Mouse (Mus musculus): Measurements from ENCODE around the gene Grik5. TPM values are rescaled to one million over a fixed set of nuclear protein-coding genes. Genes with fewer than 3 reads are reported as not detected.
A peak's percentile ranks its signal among the peaks of the same experiment; 100 is the strongest.

The Grik5 gene
- total and polyA plus RNA-seq, 2 experiments from 2014 or later, result 14.8 to 142 TPM

- H3K9me3 ChIP-seq (ENCODE audit: low read length), result no peaks in the 10 kb centered on the region
- H3K36me3 ChIP-seq (ENCODE audit: insufficient read depth, low read length), result no peaks in the 10 kb centered on the region
- DNase-seq (ENCODE audit: low spot score) (no peak), ATAC-seq (no peak)
- no peak overlapping the region for H3K4me2 ChIP-seq (ENCODE audit: low read depth, low read length)
- H3K27me3 ChIP-seq (ENCODE audit: insufficient read depth, low read length), result no peaks in the 10 kb centered on the region
- TF ChIP-seq CTCF (IDR thresholded peaks at IDR 0.05; ENCODE audit: low read depth), result no peak
- WGBS, result 97% methylated on average over 3 of the region's 3 CpGs
- no peak overlapping the region for H3K9ac ChIP-seq (replicated peaks; ENCODE audit: low read length)
- no peak overlapping the region for H3K4me3 ChIP-seq (ENCODE audit: low read length)
- no peaks in the 10 kb centered on the region for H3K4me1 ChIP-seq (ENCODE audit: insufficient read depth, low read length)
- H3K27ac ChIP-seq, result no peak overlapping the region
Measured at GRCm38 (mm10) chr7:24970341-24970740, 101.8 kb downstream of the Grik5 start.

- TF ChIP-seq CTCF (IDR thresholded peaks at IDR 0.05; ENCODE audit: low read depth), result peak; percentile 30; the same call in 1 of the 2 replicates
- no peak for ATAC-seq
- Histone ChIP-seq H3K27me3 (ENCODE audit: insufficient read depth, low read length) (no peaks in the 10 kb centered on the region), H3K36me3 (ENCODE audit: insufficient read depth, low read length) (no peaks in the 10 kb centered on the region), H3K27ac (no peak overlapping the region), H3K4me1 (ENCODE audit: insufficient read depth, low read length) (no peaks in the 10 kb centered on the region), H3K4me2 (ENCODE audit: low read depth, low read length) (no peak overlapping the region), H3K9me3 (ENCODE audit: low read length) (no peaks in the 10 kb centered on the region), H3K4me3 (ENCODE audit: low read length) (no peak overlapping the region), H3K9ac (replicated peaks; ENCODE audit: low read length) (no peak overlapping the region)
- peak; percentile 47 for DNase-seq (ENCODE audit: low spot score)
- 54% methylated on average over 11 of the region's 12 CpGs for WGBS
Measured at GRCm38 (mm10) chr7:24969805-24970204, 102.3 kb downstream of the Grik5 start.

DNA sequence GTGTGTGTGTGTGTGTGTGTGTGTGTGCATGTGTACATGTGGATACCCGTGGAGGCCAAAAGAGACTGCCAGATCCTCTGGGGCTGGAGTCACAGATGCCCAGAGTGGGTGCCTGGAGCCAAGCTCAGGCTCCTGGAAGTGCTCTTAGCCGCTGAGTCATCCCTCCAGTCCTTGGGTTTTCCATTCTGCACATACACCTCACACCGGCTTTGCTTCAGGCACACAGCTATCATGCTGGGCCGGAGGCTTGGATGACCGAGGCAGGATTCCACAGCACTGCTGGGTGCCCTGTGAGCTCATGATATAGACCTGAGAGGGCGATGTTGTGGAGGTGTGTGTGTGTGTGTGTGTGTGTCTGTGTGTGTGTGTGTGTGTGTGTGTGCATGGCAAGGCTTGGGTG lies 103.7 kb downstream of the Grik5 start:
- no peak overlapping the region for H3K4me2 ChIP-seq (ENCODE audit: low read depth, low read length)
- no peak overlapping the region for H3K9ac ChIP-seq (replicated peaks; ENCODE audit: low read length)
- no peak for DNase-seq (ENCODE audit: low spot score)
- no peaks in the 10 kb centered on the region for H3K4me1 ChIP-seq (ENCODE audit: insufficient read depth, low read length)
- TF ChIP-seq CTCF (IDR thresholded peaks at IDR 0.05; ENCODE audit: low read depth), result no peak
- 73% methylated on average over 6 of the region's 6 CpGs for WGBS
- H3K9me3 ChIP-seq (ENCODE audit: low read length), result no peaks in the 10 kb centered on the region
- no peaks in the 10 kb centered on the region for H3K36me3 ChIP-seq (ENCODE audit: insufficient read depth, low read length)
- no peak overlapping the region for H3K27ac ChIP-seq
- H3K27me3 ChIP-seq (ENCODE audit: insufficient read depth, low read length), result no peaks in the 10 kb centered on the region
- no peak for ATAC-seq
- H3K4me3 ChIP-seq (ENCODE audit: low read length), result no peak overlapping the region

DNA sequence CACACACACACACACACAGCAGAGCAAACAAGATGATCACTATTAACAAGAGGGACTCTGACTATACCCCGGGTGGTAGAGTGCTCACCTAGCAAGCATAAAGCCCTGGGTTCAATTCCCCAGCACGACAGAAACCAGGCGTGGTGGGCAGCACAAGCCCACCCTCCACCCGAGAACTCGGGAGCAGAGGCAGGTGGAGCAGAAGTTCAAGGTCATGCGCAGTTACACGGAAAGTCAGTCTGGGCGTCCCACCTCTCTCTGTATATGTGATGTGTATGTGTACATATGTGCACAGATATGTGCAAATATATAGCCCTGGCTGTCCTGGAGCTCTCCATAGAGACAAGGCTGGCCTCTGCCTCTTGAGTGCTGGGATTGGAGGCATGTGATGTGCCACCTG lies 104.2 kb downstream of the Grik5 start:
- Histone ChIP-seq H3K27ac (no peak overlapping the region), H3K9me3 (ENCODE audit: low read length) (no peaks in the 10 kb centered on the region), H3K4me2 (ENCODE audit: low read depth, low read length) (no peak overlapping the region), H3K4me3 (ENCODE audit: low read length) (no peak overlapping the region), H3K9ac (replicated peaks; ENCODE audit: low read length) (no peak overlapping the region), H3K4me1 (ENCODE audit: insufficient read depth, low read length) (no peaks in the 10 kb centered on the region), H3K27me3 (ENCODE audit: insufficient read depth, low read length) (no peaks in the 10 kb centered on the region), H3K36me3 (ENCODE audit: insufficient read depth, low read length) (no peaks in the 10 kb centered on the region)
- WGBS, result 88% methylated on average over 8 of the region's 8 CpGs
- no peak for TF ChIP-seq CTCF (IDR thresholded peaks at IDR 0.05; ENCODE audit: low read depth)
- no peak for DNase-seq (ENCODE audit: low spot score)
- ATAC-seq, result no peak

- Histone ChIP-seq H3K36me3 (ENCODE audit: insufficient read depth, low read length) (no peaks in the 10 kb centered on the region), H3K9me3 (ENCODE audit: low read length) (no peaks in the 10 kb centered on the region), H3K27me3 (ENCODE audit: insufficient read depth, low read length) (no peaks in the 10 kb centered on the region), H3K4me3 (ENCODE audit: low read length) (no peak overlapping the region), H3K27ac (no peak overlapping the region), H3K4me2 (ENCODE audit: low read depth, low read length) (no peak overlapping the region), H3K9ac (replicated peaks; ENCODE audit: low read length) (no peak overlapping the region), H3K4me1 (ENCODE audit: insufficient read depth, low read length) (no peaks in the 10 kb centered on the region)
- WGBS, result 14% methylated on average over 5 of the region's 5 CpGs
- DNase-seq (ENCODE audit: low spot score) (peak; percentile 86), ATAC-seq (0 out of 2 replicates have a peak, but pooled peaks have one; percentile 51)
- TF ChIP-seq CTCF (IDR thresholded peaks at IDR 0.05; ENCODE audit: low read depth), result peak; percentile 81
Measured at GRCm38 (mm10) chr7:24964897-24965535, 107.1 kb downstream of the Grik5 start.

DNA sequence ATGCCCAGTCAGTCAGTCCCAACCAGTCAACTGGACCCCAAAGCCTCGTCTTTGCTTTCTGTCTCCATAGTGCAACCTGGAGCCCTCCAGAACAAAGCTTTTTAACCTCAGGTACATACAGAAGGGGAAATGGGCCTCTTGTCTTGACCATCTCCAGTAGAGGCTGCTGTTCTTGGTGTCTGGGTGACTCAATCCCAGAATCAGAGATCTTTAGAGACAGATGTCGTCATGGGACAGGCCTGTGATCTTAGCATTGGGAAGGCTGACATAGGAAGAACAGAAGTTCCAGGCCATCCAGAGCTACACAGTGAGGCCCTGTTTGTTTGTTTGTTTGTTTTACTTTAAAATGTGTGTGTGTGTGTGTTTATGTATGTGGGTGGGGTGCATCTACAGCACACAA lies 107.9 kb downstream of the Grik5 start:
- Histone ChIP-seq H3K36me3 (ENCODE audit: insufficient read depth, low read length) (no peaks in the 10 kb centered on the region), H3K4me1 (ENCODE audit: insufficient read depth, low read length) (no peaks in the 10 kb centered on the region), H3K27ac (no peak overlapping the region), H3K4me2 (ENCODE audit: low read depth, low read length) (no peak overlapping the region), H3K9me3 (ENCODE audit: low read length) (no peaks in the 10 kb centered on the region), H3K4me3 (ENCODE audit: low read length) (no peak overlapping the region), H3K9ac (replicated peaks; ENCODE audit: low read length) (no peak overlapping the region), H3K27me3 (ENCODE audit: insufficient read depth, low read length) (no peaks in the 10 kb centered on the region)
- no peak for DNase-seq (ENCODE audit: low spot score)
- 74% methylated on average over 2 of the region's 2 CpGs for WGBS
- no peak for ATAC-seq
- no peak for TF ChIP-seq CTCF (IDR thresholded peaks at IDR 0.05; ENCODE audit: low read depth)

Small RNAs within 50 kb of the gene (microRNA-seq; reads per million reads assigned to microRNA genes)
- gene Mir6537 (0 to 0.35 reads per million in 2 experiments), gene Mir7046 (0.36 to 1.4 reads per million in 2 experiments), gene Mir7047 (3.3 to 3.9 reads per million in 2 experiments)

Other genes starting within 250 kb of the Grik5 start
- 0.79 and 2.5 TPM in 2 replicates for gene Gm9844, start 210.1 kb downstream of the Grik5 start, total RNA-seq (2014; rRNA removed)
- gene Gm9844, start 210.1 kb downstream of the Grik5 start, polyA plus RNA-seq (2015; fragmentation: Nextera tagmentation; extraction: Ambion mirVana), result 31.9 and 32.5 TPM in 2 replicates
- gene Lypd4, start 202.4 kb downstream of the Grik5 start, total RNA-seq (2014; rRNA removed), result not detected in 2 replicates
- gene Lypd4, start 202.4 kb downstream of the Grik5 start, polyA plus RNA-seq (2015; fragmentation: Nextera tagmentation; extraction: Ambion mirVana), result not detected in 2 replicates
- gene Dmrtc2, start 202.3 kb downstream of the Grik5 start, total RNA-seq (2014; rRNA removed), result 1.7 TPM in 1 of 2 replicates, not detected in the other
- gene Dmrtc2, start 202.3 kb downstream of the Grik5 start, polyA plus RNA-seq (2015; fragmentation: Nextera tagmentation; extraction: Ambion mirVana), result 0.10 and 0.18 TPM in 2 replicates
- 483 and 611 TPM in 2 replicates for gene Rps19, start 188.0 kb downstream of the Grik5 start, total RNA-seq (2014; rRNA removed)
- gene Rps19, start 188.0 kb downstream of the Grik5 start, polyA plus RNA-seq (2015; fragmentation: Nextera tagmentation; extraction: Ambion mirVana), result 1,228 and 1,333 TPM in 2 replicates
- 0.10 and 0.11 TPM in 2 replicates for gene Cd79a, start 175.0 kb downstream of the Grik5 start, total RNA-seq (2014; rRNA removed)
- gene Cd79a, start 175.0 kb downstream of the Grik5 start, polyA plus RNA-seq (2015; fragmentation: Nextera tagmentation; extraction: Ambion mirVana), result 0.63 and 0.93 TPM in 2 replicates
- gene Arhgef1, start 169.4 kb downstream of the Grik5 start, total RNA-seq (2014; rRNA removed), result 16.9 and 33.6 TPM in 2 replicates
- 33.9 and 39.0 TPM in 2 replicates for gene Arhgef1, start 169.4 kb downstream of the Grik5 start, polyA plus RNA-seq (2015; fragmentation: Nextera tagmentation; extraction: Ambion mirVana)
- gene Gm4881, start 127.9 kb downstream of the Grik5 start, total RNA-seq (2014; rRNA removed), result 0.90 and 6.6 TPM in 2 replicates
- 2.4 TPM in 2 replicates for gene Gm4881, start 127.9 kb downstream of the Grik5 start, polyA plus RNA-seq (2015; fragmentation: Nextera tagmentation; extraction: Ambion mirVana)
- gene Rabac1, start 99.6 kb downstream of the Grik5 start, total RNA-seq (2014; rRNA removed), result 705 and 708 TPM in 2 replicates
- 497 and 530 TPM in 2 replicates for gene Rabac1, start 99.6 kb downstream of the Grik5 start, polyA plus RNA-seq (2015; fragmentation: Nextera tagmentation; extraction: Ambion mirVana)
- 572 and 588 TPM in 2 replicates for gene Atp1a3, start 66.4 kb downstream of the Grik5 start, total RNA-seq (2014; rRNA removed)
- gene Atp1a3, start 66.4 kb downstream of the Grik5 start, polyA plus RNA-seq (2015; fragmentation: Nextera tagmentation; extraction: Ambion mirVana), result 649 and 730 TPM in 2 replicates
- gene Zfp574, start 221 bp upstream of the Grik5 start, total RNA-seq (2014; rRNA removed), result 38.4 and 40.4 TPM in 2 replicates
- gene Zfp574, start 221 bp upstream of the Grik5 start, polyA plus RNA-seq (2015; fragmentation: Nextera tagmentation; extraction: Ambion mirVana), result 23.7 and 26.3 TPM in 2 replicates
- 3.9 and 4.7 TPM in 2 replicates for gene Pou2f2, start 107.4 kb upstream of the Grik5 start, total RNA-seq (2014; rRNA removed)
- gene Pou2f2, start 107.4 kb upstream of the Grik5 start, polyA plus RNA-seq (2015; fragmentation: Nextera tagmentation; extraction: Ambion mirVana), result 14.4 and 20.2 TPM in 2 replicates
- gene Dedd2, start 148.3 kb upstream of the Grik5 start, total RNA-seq (2014; rRNA removed), result 22.5 and 31.7 TPM in 2 replicates
- 19.8 and 20.2 TPM in 2 replicates for gene Dedd2, start 148.3 kb upstream of the Grik5 start, polyA plus RNA-seq (2015; fragmentation: Nextera tagmentation; extraction: Ambion mirVana)
- gene Zfp526, start 149.1 kb upstream of the Grik5 start, total RNA-seq (2014; rRNA removed), result 9.6 and 10.1 TPM in 2 replicates
- gene Zfp526, start 149.1 kb upstream of the Grik5 start, polyA plus RNA-seq (2015; fragmentation: Nextera tagmentation; extraction: Ambion mirVana), result 0.66 and 0.85 TPM in 2 replicates
- 151 and 160 TPM in 2 replicates for gene Gsk3a, start 165.5 kb upstream of the Grik5 start, total RNA-seq (2014; rRNA removed)
- gene Gsk3a, start 165.5 kb upstream of the Grik5 start, polyA plus RNA-seq (2015; fragmentation: Nextera tagmentation; extraction: Ambion mirVana), result 17.5 and 19.8 TPM in 2 replicates
- gene Erf, start 178.4 kb upstream of the Grik5 start, total RNA-seq (2014; rRNA removed), result 19.0 and 20.8 TPM in 2 replicates
- gene Erf, start 178.4 kb upstream of the Grik5 start, polyA plus RNA-seq (2015; fragmentation: Nextera tagmentation; extraction: Ambion mirVana), result 3.0 and 3.7 TPM in 2 replicates
- gene Cic, start 195.4 kb upstream of the Grik5 start, total RNA-seq (2014; rRNA removed), result 153 and 155 TPM in 2 replicates
- 28.2 and 30.6 TPM in 2 replicates for gene Cic, start 195.4 kb upstream of the Grik5 start, polyA plus RNA-seq (2015; fragmentation: Nextera tagmentation; extraction: Ambion mirVana)
- gene Pafah1b3, start 225.6 kb upstream of the Grik5 start, total RNA-seq (2014; rRNA removed), result 534 and 592 TPM in 2 replicates
- gene Pafah1b3, start 225.6 kb upstream of the Grik5 start, polyA plus RNA-seq (2015; fragmentation: Nextera tagmentation; extraction: Ambion mirVana), result 469 and 484 TPM in 2 replicates
- 0.93 and 1.4 TPM in 2 replicates for gene Prr19, start 229.1 kb upstream of the Grik5 start, total RNA-seq (2014; rRNA removed)
- gene Prr19, start 229.1 kb upstream of the Grik5 start, polyA plus RNA-seq (2015; fragmentation: Nextera tagmentation; extraction: Ambion mirVana), result 3.1 and 3.6 TPM in 2 replicates
- gene Tmem145, start 233.8 kb upstream of the Grik5 start, total RNA-seq (2014; rRNA removed), result 56.6 and 88.3 TPM in 2 replicates
- gene Tmem145, start 233.8 kb upstream of the Grik5 start, polyA plus RNA-seq (2015; fragmentation: Nextera tagmentation; extraction: Ambion mirVana), result 104 and 106 TPM in 2 replicates
- gene Megf8, start 244.8 kb upstream of the Grik5 start, total RNA-seq (2014; rRNA removed), result 104 and 105 TPM in 2 replicates
- gene Megf8, start 244.8 kb upstream of the Grik5 start, polyA plus RNA-seq (2015; fragmentation: Nextera tagmentation; extraction: Ambion mirVana), result 14.8 and 15.4 TPM in 2 replicates